Mouse (Mus musculus): ENCODE measurements around the gene Fndc3b. TPM values are rescaled to one million over a fixed set of nuclear protein-coding genes. Genes with fewer than 3 reads are reported as not detected.

The Fndc3b gene
- total and polyA plus RNA-seq, 3 experiments, result 0.03 to 0.05 (median 0.04) TPM

DNA sequence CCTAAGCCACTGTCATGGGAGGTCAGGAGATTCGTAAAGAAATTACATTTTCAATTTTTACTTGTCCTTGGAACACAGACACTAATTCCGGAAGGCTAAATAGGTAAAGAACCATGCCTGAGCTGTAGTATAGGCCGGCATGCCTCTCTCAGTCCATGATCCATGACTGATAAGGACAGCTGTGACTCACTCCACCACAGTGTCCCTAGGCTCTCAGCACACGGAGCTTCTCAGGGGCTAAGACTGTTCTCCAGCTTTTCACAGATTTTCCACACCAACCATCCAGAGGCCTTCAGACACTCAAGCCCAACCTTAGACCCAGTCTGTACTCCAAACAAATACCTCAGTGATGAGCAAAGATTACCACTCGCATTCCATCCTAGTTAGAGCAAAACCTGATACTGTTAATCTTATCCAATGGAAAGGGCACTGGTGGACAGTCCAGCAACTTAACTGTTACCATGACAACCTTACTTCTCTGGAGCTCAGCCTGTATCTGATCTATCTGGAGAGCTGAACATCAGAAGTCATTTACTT, 7.8 kb upstream of the Fndc3b start:
- no peak for TF ChIP-seq USF2 (conservative IDR thresholded peaks at IDR 0.05; ENCODE audit: low read depth, low read length)
- TF ChIP-seq EP300 (IDR thresholded peaks at IDR 0.05; ENCODE audit: low read length), result no peak
- no peak for TF ChIP-seq TCF12 (IDR thresholded peaks at IDR 0.05; ENCODE audit: low read depth, low read length)
- dilution Hi-C loops (cut with MboI; ENCODE audit: extremely low pct_ligation_motif_present, extremely low pct_unique_long_range_greater_than_20kb, low sequenced_read_pairs) (no loop called here), in situ Hi-C loops (cut with MboI; ENCODE audit: low pct_ligation_motif_present, low pct_unique_long_range_greater_than_20kb, low sequenced_read_pairs) (no loop called here)
- Histone ChIP-seq H3K27me3 (replicated peaks) (no peaks in the 10 kb centered on the region), H3K27ac (ENCODE audit: insufficient read depth, low read depth) (no peak overlapping the region), H3K4me1 (ENCODE audit: control insufficient read depth in 1 of 2, insufficient read depth in 2 of 2) (no peaks in the 10 kb centered on the region), H3K79me2 (replicated peaks; ENCODE audit: control insufficient read depth, extremely low read depth, insufficient read depth, poor library complexity, severe bottlenecking) (no peaks in the 10 kb centered on the region), H3K9ac (ENCODE audit: insufficient read depth, low read depth) (no peak overlapping the region), H3K9me3 (replicated peaks; ENCODE audit: low read length) (no peaks in the 10 kb centered on the region), H3K4me3 (replicated peaks in 1 of 3; ENCODE audit: low read depth in 2 of 3, low read length in 2 of 3, poor library complexity in 1 of 3) (no peak overlapping the region), H3K36me3 (replicated peaks in 1 of 2; ENCODE audit: control insufficient read depth in 1 of 2, insufficient read depth in 1 of 2, low read length in 1 of 2) (no peaks in the 10 kb centered on the region), H3K4me2 (ENCODE audit: insufficient read depth, low read depth, poor library complexity, severe bottlenecking) (no peak overlapping the region)
- DNase-seq (ENCODE audit: extremely low read depth), result no peak

DNA sequence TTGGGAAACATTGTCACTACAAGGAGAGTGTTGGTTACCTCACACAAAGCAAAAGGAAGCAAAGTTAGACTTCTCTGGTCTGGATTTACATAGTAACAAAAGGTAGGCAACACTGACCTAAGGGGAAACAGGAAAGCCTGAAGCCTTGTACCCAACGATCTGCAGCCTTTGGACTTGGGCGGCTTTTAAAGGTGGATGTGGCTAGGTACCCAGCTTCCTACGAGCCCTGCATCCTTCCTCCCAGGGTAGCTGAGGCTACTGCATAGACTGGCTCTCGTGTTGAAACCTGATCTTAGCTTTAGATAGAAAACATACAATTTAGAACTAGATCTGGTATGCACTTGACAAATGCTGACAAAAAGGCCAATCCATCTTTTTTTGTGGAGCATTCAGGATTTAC, 2.9 kb upstream of the Fndc3b start:
- Histone ChIP-seq H3K9ac (ENCODE audit: insufficient read depth, low read depth) (no peak overlapping the region), H3K9me3 (replicated peaks; ENCODE audit: low read length) (peaks cover 12% of the 10 kb centered on the region), H3K4me3 (replicated peaks in 1 of 3; ENCODE audit: low read depth in 2 of 3, low read length in 2 of 3, poor library complexity in 1 of 3) (no peak overlapping the region), H3K27me3 (replicated peaks) (no peaks in the 10 kb centered on the region), H3K79me2 (replicated peaks; ENCODE audit: control insufficient read depth, extremely low read depth, insufficient read depth, poor library complexity, severe bottlenecking) (no peaks in the 10 kb centered on the region), H3K27ac (ENCODE audit: insufficient read depth, low read depth) (no peak overlapping the region), H3K4me1 (ENCODE audit: control insufficient read depth in 1 of 2, insufficient read depth in 2 of 2) (no peaks in the 10 kb centered on the region), H3K36me3 (replicated peaks in 1 of 2; ENCODE audit: control insufficient read depth in 1 of 2, insufficient read depth in 1 of 2, low read length in 1 of 2) (no peaks in the 10 kb centered on the region), H3K4me2 (ENCODE audit: insufficient read depth, low read depth, poor library complexity, severe bottlenecking) (no peak overlapping the region)
- in situ Hi-C loops (cut with MboI; ENCODE audit: low pct_ligation_motif_present, low pct_unique_long_range_greater_than_20kb, low sequenced_read_pairs) (no loop called here), dilution Hi-C loops (cut with MboI; ENCODE audit: extremely low pct_ligation_motif_present, extremely low pct_unique_long_range_greater_than_20kb, low sequenced_read_pairs) (no loop called here)
- DNase-seq (ENCODE audit: extremely low read depth), result no peak
- TF ChIP-seq RCOR1 (conservative IDR thresholded peaks at IDR 0.05; ENCODE audit: low read depth, low read length), result no peak
- TF ChIP-seq UBTF (IDR thresholded peaks at IDR 0.05; ENCODE audit: low read depth, low read length), result no peak
- no peak for TF ChIP-seq IRF4 (IDR thresholded peaks at IDR 0.05; ENCODE audit: low read depth, low read length)
- no peak for TF ChIP-seq ETS1 (conservative IDR thresholded peaks at IDR 0.05; ENCODE audit: low read depth, low read length)
- TF ChIP-seq USF2 (conservative IDR thresholded peaks at IDR 0.05; ENCODE audit: low read depth, low read length), result no peak
- no peak for TF ChIP-seq GABPA (IDR thresholded peaks at IDR 0.05; ENCODE audit: insufficient replicate concordance, low read depth, low read length)
- TF ChIP-seq MAX (IDR thresholded peaks at IDR 0.05; ENCODE audit: low read length), result no peak
- TF ChIP-seq SIN3A (IDR thresholded peaks at IDR 0.05; ENCODE audit: low read length), result no peak
- no peak for TF ChIP-seq MXI1 (IDR thresholded peaks at IDR 0.05; ENCODE audit: low read depth, low read length)
- TF ChIP-seq MYC (IDR thresholded peaks at IDR 0.05; ENCODE audit: low read depth, low read length), result no peak
- no peak for TF ChIP-seq TCF12 (IDR thresholded peaks at IDR 0.05; ENCODE audit: low read depth, low read length)
- no peak for TF ChIP-seq E2F4 (IDR thresholded peaks at IDR 0.05; ENCODE audit: insufficient replicate concordance, low read depth, low read length)
- no peak for TF ChIP-seq ZNF384 (IDR thresholded peaks at IDR 0.05; ENCODE audit: low read depth, low read length)
- no peak for TF ChIP-seq ZMIZ1 (IDR thresholded peaks at IDR 0.05; ENCODE audit: low read depth, low read length)
- no peak for TF ChIP-seq ZKSCAN1 (IDR thresholded peaks at IDR 0.05; ENCODE audit: borderline replicate concordance, low read depth, low read length)
- TF ChIP-seq POLR2AphosphoS2 (IDR thresholded peaks at IDR 0.05; ENCODE audit: low read depth, low read length), result no peak
